Mouse (Mus musculus): ENCODE data around the gene Hmx1.

Hmx1 gene

DNA sequence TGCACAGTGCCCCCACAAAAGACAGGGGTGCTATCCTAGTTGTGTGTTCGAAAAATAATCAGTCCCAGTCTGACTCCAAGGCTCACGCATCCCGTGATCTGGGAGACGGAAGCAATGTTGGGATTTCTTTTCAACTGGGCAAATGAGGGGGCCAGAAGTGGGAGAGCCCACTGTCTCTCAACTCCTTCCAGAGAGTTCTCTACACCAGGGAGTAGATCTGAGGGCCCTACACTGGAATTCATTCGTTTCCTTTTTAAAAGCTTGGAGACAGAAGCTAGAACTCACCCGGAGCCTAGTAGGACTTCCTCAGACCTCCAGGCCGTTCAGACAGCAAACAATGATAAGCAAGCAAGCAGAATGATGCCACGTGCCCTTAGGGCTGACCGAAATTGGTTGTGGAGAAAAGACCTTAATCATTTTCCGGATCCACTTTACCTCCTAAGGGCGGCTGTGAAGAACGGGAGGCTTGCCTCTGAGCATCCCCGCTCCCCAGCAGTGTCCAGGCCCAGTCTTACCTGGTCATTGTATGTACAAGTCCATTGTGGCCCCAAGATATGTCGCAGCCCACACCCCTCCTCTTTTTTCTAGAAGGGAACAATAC lies 9.5 kb downstream of the Hmx1 start:
- DNase-seq (ENCODE audit: low read depth, low spot score), result no peak

DNA sequence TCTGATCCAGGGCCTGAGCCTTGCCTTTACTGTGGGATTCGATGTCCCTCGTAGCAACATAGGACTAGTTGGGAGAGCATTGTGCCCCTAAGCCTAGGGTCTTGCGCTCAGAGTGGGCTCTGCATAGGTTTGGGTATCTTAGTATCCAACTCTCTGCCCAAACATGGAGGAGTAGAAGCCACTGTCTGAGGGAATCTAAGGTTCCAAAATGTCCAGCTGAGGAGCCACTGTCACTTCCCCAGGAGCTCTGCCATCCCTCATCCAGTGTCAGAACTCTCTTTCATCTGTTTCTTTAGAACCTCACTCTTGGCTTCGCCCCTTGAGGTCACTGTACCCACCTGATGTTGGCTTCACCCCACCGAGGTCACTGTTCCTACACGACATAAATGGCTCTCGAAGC lies 10.2 kb downstream of the Hmx1 start:
- DNase-seq (ENCODE audit: low read depth, low spot score), result no peak

DNA sequence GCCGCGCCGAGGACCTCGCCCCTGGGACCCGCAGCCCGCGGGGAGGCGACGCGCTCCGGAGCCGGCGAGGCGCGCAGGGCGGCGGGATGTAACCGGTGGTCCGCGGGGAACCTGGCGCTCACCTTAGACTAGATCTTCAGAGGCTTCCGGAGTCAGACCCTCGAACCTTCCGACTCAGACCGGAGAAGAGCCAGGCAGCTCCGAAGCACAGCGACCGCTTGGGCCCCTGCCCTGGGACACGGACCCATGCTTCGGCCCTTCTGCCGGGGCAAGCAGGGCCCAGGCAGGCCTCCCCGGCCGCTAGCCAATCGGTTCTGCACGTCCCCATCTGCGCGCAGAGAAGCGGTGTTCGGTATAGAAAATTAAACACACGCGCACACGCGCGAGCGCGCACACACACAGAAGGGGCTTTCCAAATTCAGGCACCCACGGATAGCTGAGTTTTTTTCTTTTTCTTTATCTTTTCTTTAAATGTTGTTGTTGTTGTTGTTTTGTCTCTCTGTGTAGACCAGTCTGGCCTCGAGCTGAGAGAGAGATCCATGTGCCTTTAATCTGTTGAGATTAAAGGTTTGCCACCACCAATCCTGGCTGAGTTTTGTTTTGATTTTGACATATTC lies 10.9 kb downstream of the Hmx1 start:
- DNase-seq (ENCODE audit: low read depth, low spot score), result no peak

DNA sequence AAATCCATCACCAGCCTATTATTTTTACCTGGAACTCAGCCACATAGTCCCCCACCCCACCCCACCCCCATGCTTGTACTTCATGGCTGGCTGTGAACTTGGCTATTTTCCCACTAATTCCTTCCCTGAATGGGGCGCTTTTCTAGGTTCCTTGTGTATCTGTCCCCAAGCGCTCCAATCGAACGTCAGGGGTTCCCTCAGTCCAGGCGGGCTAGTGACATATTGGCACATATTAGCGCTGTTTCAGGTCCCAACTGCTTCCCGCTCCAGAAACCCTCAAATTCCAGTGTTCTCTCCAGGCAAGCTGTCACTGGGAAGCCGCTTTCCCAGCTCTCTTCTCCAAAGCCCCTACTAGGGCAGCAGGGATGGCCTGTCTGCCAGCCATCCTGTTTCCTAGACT lies 12.3 kb downstream of the Hmx1 start:
- DNase-seq (ENCODE audit: low read depth, low spot score), result no peak

DNA sequence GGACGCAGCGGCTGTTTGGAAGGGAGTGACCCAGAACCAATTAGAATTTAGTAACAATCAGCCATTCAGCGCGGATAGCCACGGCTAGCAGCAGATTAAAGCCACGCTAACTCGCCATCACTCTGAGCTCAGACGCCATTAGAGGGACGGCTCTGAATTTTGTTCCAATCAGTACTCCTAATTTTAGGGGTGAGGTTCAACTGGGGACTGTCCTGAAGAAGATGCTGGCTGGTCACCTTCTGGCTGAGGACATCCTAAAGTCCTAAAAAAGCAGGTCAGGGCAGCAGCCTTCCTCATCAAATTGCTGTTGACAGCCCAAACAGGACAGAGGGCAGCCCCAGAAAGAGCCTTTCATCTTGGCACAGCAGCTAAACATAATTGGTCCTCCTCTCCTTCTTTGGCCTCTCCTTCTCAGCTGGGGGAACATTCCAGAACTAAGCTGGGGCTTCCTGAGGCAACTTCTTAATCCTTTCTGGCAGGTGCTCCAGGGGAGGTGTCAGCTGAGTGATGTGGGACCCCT lies 18.6 kb downstream of the Hmx1 start:
- DNase-seq (ENCODE audit: low read depth, low spot score), result no peak

DNA sequence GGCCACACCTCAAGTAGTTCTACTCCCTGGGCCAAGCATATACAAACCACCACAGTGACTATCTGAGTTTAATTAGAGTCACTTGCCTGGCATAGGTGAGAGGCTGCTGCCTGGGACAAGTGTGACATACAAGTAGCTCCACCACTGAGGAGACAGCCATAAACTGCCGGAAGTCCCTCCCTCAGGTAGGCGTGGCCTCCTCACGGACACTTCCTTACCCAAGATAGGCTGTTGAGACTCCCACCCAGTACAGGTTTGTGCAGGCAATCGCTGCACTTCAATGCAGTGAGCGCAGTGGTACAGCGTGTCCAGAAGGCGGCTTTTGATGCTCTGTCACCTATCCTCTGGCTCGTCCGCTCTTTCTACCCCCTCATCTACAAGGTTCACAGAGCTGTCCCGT lies 22.1 kb downstream of the Hmx1 start:
- peak; percentile 87 for DNase-seq (ENCODE audit: low read depth, low spot score)

DNA sequence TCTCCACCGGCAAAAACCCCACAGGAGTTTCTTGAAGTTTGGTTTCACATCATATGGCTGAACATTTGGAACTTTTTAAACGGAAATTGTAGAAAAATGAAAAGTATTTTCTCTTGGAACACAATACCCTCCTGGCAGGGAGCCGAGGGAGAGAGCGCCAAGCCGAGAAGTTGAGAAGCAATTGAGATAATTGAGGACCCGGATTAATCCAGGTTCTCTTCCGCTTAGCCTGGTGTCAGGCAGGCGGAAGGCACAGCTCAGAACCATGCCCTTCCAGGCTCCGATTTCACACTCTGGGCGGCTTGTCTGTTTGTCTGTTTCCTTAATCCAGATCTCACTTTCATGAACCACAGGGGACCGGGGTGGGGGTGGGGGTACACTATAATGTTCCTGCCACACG lies 23.9 kb downstream of the Hmx1 start:
- DNase-seq (ENCODE audit: low read depth, low spot score), result no peak

DNA sequence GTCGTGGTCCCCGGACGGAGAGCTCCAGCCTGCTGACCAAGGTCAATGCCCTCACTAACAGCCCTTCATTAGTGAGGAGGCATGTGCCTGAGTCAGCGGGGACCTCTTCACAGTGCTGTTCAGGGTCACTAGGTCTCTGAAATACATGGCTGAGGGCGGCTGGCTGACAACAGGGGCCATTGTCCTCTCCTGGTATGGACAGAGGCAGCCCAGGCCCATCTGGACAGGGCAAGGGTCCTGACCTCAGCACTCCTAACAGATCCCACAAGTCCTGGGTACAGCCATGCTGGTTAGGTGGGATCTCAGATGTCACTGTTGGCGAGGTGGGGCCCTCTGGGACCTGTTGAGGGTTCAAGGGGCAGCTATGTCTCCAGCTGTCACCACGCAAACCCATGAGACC lies 28.8 kb downstream of the Hmx1 start:
- DNase-seq (ENCODE audit: low read depth, low spot score), result no peak

DNA sequence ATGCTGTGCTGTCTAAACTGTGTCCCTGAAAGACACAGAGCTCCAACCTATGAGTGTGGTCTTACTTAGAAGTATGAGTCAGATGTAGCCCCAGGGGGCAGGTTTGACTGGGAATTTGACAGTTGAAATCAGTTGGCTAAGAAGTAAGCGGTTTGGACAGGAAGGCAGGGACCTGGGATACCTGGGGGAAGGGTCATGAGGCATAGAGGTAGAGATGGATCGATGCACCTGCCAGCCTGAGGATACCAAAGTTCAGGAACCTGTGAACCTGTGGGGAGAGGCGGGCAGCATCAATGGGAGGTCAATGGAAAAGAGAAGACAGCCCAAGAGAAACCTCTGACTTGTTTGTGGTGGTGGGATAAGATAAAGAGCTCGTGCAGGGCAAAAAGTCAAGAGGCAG lies 32.7 kb downstream of the Hmx1 start:
- no peak for DNase-seq (ENCODE audit: low read depth, low spot score)

DNA sequence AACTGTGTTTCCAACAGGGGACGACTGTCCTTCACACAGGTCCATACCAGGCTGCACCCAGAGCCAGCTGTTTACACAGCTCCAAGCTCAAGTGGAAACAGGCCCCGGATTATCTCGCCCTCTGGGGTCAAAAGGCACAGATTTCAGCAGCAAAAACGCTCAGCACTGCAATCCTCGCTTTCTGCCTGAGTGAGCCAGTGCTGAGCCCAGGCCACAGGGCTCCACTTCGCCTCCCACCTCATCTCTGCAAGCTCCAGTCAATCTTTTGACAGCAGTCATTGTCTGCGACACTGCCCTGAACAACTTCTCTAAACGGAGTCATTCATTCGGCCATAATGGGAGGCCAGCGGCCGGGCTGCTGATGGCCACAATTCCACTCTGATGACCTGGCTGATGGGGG lies 36.3 kb downstream of the Hmx1 start:
- no peak for DNase-seq (ENCODE audit: low read depth, low spot score)

DNA sequence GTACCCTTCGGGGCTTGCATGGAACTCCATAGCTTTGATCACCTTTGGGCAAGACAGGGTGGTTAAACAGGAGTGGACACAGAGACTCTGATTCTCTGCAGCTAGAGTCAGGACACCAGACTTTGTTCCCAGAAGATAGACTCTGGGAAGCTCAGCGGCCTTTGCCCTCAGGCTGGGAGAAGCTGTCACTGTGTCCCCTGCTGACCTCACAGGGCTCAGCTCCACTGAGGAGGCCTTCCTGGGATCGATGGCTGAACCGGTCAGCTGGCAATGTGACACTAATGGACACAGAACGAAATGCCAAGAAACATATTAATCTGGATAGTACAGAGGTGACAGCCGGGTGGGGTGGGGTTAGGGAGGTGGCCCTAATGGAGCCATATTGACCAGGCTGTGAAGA lies 39.0 kb downstream of the Hmx1 start:
- no peak for DNase-seq (ENCODE audit: low read depth, low spot score)

DNA sequence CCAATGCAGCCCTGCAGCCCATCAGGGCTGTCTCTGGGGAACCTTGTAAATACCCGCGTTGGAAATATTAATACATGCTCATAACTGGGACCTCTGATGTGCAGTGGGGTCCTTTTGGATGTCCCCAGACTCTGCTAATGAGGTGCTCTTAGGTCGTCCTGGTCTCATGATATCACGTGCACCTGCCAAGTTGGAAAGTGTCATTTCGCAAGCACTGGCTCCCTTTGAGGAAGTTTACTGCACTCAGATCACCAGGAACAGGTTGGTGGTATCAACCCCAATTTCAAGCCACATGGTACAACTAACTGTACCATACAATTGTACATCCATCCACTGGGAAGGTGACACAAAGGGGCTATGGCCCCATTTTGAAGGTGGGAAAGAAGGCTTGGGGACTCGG lies 39.5 kb downstream of the Hmx1 start:
- DNase-seq (ENCODE audit: low read depth, low spot score), result no peak

DNA sequence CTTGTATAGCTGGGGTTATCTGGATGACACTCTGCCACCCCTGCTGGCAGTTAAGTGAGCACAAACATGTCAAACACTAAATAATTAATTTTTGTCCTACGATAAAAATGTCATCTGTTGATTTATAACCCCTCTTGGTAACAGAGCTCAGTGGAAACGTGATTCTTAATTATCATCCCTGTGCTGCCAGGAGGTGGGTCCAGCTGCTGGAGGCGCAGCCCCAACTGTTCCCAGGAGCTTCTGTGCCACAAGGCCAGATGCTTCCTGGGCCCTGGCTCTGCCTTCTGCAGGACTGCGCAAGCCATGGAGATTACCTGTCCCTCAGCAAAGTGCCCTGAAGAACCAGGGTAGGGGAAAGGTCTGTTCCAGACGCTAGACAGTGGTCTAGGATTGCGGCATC lies 43.2 kb downstream of the Hmx1 start:
- no peak for DNase-seq (ENCODE audit: low read depth, low spot score)

DNA sequence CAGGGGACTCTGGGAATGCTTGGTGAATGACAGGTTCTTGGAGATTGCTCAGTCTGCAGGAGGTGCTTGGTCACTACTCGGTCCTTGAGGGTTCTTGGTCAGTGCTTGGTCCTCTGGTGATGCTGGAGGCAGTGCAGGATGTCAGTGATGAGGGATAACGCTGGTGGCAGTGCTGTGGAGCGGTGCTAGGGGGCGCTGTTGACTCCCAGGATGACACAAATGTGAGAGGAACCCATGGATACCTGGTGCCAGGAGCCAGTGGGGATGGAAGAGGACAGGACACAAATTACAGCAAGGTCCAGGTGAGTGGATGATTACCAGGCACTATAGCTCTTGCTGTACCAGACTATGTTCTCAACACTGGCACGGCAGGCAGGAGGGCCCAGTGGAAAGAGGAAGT lies 45.1 kb downstream of the Hmx1 start:
- no peak for DNase-seq (ENCODE audit: low read depth, low spot score)

DNA sequence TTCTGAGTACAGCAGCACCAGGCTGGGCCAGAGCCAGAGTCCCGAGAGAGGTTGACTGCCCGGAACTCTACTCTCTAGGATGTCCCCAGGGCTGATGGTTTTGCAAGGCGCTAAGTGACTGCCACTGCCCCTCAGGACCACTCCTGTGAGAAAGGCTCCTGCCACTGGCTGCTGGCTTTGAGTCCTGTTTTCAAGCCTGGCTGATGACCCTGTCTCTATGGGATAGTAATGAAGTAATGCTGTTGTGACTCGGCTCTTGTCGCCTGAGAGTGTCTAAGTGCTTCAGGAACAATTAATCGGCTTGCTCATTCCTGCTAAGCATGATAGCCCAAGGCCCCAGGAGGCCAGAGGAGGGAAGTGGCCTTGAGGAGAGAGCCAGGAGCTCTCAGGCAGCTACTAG lies 45.8 kb downstream of the Hmx1 start:
- DNase-seq (ENCODE audit: low read depth, low spot score), result no peak

DNA sequence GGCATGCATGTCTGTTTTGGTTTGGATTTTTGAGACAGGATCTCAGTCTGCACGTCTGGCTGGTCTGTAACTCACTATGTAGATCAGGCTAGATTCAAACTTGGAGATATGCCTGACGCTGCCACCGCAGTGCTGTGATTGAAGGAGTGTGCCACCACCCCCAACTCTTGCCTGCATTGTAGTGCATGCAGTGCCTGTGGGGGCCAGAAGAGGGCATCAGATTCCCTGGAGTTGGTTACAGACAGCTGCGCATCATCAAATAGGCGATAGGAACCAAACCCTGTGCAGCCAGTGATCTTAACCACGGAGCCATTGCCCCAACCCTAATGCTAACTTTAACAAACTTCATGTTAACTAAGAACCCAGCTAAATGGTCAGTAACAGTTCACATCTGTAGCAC lies 49.9 kb downstream of the Hmx1 start:
- DNase-seq (ENCODE audit: low read depth, low spot score), result peak; percentile 62

DNA sequence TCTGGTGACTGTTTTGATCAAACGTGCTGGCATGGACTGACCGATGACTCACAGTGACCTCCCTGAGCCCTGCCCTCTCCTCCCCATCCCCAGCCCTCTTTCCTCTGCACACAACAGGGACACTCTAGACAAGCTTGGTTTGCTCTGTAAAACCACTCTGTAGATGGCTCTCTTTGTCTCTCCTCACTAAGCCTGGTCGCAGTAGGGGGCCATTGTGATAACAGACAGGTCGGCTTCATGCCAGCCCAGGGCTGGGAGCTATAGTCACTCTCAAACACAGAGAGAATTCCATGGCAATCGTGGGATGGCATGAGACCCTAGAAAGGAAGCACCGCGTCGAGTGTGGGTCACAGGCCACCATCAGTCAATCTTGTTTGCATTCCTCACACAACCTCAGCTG lies 51.6 kb downstream of the Hmx1 start:
- DNase-seq (ENCODE audit: low read depth, low spot score), result no peak

DNA sequence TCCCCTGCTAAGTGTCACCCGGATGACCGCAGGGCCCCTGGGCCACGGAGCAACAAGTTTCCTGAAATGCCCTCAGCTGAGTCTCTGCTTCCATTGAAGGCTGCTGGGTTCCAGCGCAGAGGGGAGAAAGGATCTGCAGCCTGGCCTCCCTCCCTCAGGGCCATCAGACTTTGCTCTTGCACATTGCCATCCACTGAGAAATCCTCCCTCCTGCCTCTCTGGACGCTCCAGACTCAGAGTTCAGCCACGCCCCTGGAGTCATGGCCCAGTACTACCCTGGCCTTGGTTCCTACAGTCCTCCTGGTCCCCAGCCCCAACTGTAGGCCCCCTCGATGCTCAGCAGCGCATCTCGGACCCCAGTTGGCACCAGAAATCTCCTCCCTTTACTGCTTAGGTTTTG lies 52.5 kb downstream of the Hmx1 start:
- DNase-seq (ENCODE audit: low read depth, low spot score), result no peak

DNA sequence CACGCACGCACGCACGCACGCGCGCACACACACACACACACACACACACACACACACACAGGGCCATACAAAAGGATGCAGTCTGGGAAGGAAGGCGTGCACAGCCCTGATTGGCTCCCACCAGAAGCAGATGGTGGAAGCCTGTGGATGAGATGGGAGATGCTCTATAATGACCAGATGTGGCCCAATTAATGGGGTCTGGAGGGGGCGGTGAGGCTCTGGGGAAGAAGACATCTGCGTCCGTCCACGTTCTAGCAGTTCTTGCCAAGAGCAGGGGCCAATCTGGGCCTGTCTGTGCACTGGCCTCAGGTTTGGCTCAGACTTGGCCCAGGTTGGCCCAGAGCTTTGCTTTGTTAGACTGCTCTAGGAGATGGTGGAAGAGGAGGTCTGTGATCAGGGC lies 55.8 kb downstream of the Hmx1 start:
- DNase-seq (ENCODE audit: low read depth, low spot score), result no peak

DNA sequence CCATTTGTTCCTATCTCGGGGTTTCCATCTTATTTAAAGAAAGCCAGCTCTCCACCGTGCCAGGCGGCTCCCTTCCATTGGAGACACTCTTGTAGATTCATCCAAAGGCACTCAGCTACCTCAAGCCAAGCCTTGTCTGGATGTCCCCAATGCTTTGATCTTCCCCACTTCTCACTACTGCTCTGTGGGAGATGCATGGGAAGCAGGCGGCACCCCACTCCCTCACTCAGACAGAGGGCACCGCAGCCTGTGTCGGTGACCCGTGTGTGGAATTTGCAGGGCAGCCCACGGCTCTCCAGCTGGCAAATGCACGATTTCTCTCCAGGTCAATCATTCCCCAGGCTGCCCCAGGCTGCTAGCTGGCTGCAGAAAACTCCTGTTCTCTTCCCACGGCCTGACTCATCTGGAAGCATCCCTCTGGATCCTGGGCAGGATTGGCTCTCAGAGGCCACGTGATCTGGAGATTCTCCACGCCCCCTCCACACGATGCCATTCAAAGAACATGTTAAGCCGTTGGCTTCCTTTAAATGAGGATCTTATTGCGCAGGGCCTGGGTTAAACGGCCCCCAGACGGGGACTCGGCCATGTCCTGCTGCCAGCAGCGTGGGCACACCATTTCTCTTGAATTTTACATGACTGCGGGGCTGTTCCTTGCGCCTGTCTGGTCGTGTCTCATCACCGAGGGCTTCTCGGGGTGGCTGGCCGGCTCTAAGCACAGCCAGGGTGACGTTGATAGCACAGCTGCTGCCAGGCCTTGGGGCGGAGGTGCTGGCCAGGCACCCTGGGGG lies 58.9 kb downstream of the Hmx1 start:
- peak; percentile 19 for DNase-seq (ENCODE audit: low read depth, low spot score)

Data from ES-CJ7 (cell line).